Mouse (Mus musculus) embryonic facial prominence, embryonic 12.5 days (tissue): ENCODE results near the gene Tinagl1. TPM values are rescaled to one million over a fixed set of nuclear protein-coding genes. Genes with fewer than 3 reads are reported as not detected.

Experiments used
- ATAC-seq: fragments of 200-750 bp; cut with Nextera tagmentation; 2 replicates; pipeline ENCODE4 v1.8.0; 2017; ENCODE audit not compliant: insufficient number of reproducible peaks, insufficient read depth, low FRiP score, low TSS enrichment
- H3K27ac ChIP-seq: fragments of 300-500 bp; sonication (generic); 2 replicates; pipeline ENCODE4 v1.5.1; 2016; ENCODE audit warnings: mild to moderate bottlenecking
- H3K27me3 ChIP-seq: fragments of 300-500 bp; sonication (generic); 2 replicates; pipeline ENCODE4 v1.6.1; 2016; ENCODE audit warnings: mild to moderate bottlenecking, moderate library complexity
- H3K36me3 ChIP-seq: fragments of 300-500 bp; sonication (generic); 2 replicates; pipeline ENCODE4 v1.6.1; 2016; ENCODE audit warnings: mild to moderate bottlenecking
- H3K4me1 ChIP-seq: fragments of 300-500 bp; sonication (generic); 2 replicates; pipeline ENCODE4 v1.6.1; 2016
- H3K4me2 ChIP-seq: fragments of 300-500 bp; sonication (generic); replicated peaks from 2 replicates; pipeline ENCODE4 v1.6.1; 2016; ENCODE audit warnings: mild to moderate bottlenecking, moderate library complexity
- H3K4me3 ChIP-seq: fragments of 300-500 bp; sonication (generic); 2 replicates; pipeline ENCODE4 v1.5.1; 2016; ENCODE audit warnings: mild to moderate bottlenecking
- H3K9ac ChIP-seq: fragments of 300-500 bp; sonication (generic); 2 replicates; pipeline ENCODE4 v1.6.1; 2016; ENCODE audit warnings: mild to moderate bottlenecking, moderate library complexity
- H3K9me3 ChIP-seq: fragments of 300-500 bp; sonication (generic); 2 replicates; pipeline ENCODE4 v1.6.1; 2016; ENCODE audit warnings: mild to moderate bottlenecking, moderate library complexity
- WGBS: fragments of 180-500 bp; shearing (Covaris S2); methylation state at CpG from one replicate; pipeline ENCODE4 v1.1.7; 2016; 5-methylcytosine and 5-hydroxymethylcytosine counted together
- polyA plus RNA-seq: library from polyadenylated mRNA; unstranded; fragments of >200 nt; fragmentation: Nextera tagmentation; extraction: Ambion mirVana; gene quantifications from 2 replicates; pipeline ENCODE4 v1.2.1, GENCODE M21; 2016

Tinagl1 gene
- polyA plus RNA-seq: 11.8 and 12.9 TPM in 2 replicates

DNA sequence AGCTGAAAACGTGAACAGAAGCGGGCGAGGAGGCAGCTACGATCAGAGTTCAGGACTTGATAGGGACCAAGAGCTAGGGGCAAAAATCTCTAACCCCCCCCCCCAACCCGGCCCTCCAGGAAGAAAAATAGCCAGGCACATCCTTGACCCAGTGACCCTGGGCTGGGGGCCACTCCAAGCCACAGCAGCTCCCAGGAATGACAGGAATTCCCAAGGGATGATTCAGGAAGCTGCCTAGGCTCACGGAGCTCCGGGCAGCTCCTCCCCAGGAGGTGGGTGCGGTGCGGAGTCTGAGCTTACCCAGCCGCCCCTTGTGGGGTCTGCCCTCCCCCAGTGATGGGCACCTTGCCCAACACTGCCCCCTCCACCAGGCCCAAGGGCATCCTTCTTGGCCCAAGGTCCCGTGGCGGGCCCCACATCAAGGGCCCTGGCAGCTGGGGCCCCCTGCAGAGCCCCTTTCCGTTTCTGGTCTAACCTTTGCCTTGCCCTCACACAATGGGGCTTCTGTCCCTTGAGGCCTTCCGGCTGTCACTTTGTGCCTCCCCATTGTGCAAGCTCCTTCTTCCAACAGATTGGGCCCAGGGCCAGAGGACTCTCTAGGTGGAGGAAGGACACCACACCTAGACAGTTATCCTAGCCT, at the start of gene Tinagl1:
Gene Tinagl1 (minus strand): TSS at position 51 of the 640 bp plus-strand sequence.
- no peak within 1 kb of the TSS for H3K27ac ChIP-seq
- H3K4me2 ChIP-seq: peak within 1 kb of the TSS; percentile 49
- no peaks in the 10 kb centered on the region for H3K36me3 ChIP-seq
- H3K4me1 ChIP-seq: peaks cover 36% of the 10 kb centered on the region
- 5% methylated on average over 14 of the region's 14 CpGs for WGBS
- peaks cover 31% of the 10 kb centered on the region for H3K27me3 ChIP-seq
- no peak for ATAC-seq
- peak within 1 kb of the TSS; percentile 22 for H3K4me3 ChIP-seq
- H3K9me3 ChIP-seq: no peaks in the 10 kb centered on the region
- H3K9ac ChIP-seq: peak within 1 kb of the TSS; percentile 3; the same call in 1 of the 2 replicates

DNA sequence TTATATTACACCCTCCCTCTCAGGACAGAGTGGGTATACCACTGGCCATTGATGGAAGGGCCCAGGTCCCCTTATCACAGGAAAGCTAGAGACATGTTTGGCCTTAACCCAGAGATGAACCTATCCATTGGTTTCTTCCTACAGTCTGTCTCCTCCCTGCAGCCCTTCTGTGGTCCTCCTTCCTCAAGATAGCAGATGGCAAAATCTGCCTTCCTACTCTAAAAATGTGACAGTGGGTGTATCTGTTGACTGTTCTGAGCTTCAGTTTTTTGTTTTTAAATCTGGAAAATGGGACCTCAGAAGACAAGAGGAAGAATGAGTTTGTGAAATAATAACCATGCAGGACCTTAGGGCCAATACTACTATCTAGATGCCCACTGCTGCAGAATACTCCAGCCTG, 49.1 kb upstream of the Tinagl1 start:
- Histone ChIP-seq H3K36me3 (no peaks in the 10 kb centered on the region), H3K27me3 (no peaks in the 10 kb centered on the region), H3K9ac (no peak overlapping the region), H3K4me2 (no peak overlapping the region), H3K4me3 (no peak overlapping the region), H3K27ac (no peak overlapping the region), H3K4me1 (no peaks in the 10 kb centered on the region), H3K9me3 (no peaks in the 10 kb centered on the region)
- no peak for ATAC-seq

DNA sequence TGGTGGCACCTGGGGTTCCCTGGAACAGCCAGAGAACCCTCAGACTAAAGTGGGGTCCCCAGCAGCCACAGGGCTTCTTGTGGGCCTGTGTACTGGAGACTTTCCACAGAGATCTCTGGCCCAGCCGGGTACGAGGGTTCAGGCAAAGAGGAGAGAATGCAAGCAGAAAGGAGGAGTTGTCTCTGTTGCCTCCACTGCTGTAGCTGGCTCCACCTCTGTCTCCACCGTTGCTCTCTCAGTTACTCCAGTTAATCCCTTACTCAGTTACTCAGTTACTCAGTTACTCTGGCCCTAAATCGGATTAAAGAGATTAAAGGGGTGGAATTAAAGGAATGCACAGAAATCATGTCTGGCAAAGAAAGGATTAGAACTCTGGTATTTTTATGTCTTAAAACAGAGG, 47.3 kb upstream of the Tinagl1 start, which contains the start of gene Gm853:
Gene Gm853 (minus strand): TSS at position 223 of the 400 bp plus-strand sequence.
- Histone ChIP-seq H3K9ac (no peak within 1 kb of the TSS), H3K4me1 (no peaks in the 10 kb centered on the region), H3K27ac (no peak within 1 kb of the TSS), H3K4me2 (no peak within 1 kb of the TSS), H3K4me3 (no peak within 1 kb of the TSS), H3K27me3 (no peaks in the 10 kb centered on the region), H3K36me3 (no peaks in the 10 kb centered on the region), H3K9me3 (no peaks in the 10 kb centered on the region)
- 66% methylated on average over 4 of the region's 4 CpGs for WGBS
- ATAC-seq: no peak

DNA sequence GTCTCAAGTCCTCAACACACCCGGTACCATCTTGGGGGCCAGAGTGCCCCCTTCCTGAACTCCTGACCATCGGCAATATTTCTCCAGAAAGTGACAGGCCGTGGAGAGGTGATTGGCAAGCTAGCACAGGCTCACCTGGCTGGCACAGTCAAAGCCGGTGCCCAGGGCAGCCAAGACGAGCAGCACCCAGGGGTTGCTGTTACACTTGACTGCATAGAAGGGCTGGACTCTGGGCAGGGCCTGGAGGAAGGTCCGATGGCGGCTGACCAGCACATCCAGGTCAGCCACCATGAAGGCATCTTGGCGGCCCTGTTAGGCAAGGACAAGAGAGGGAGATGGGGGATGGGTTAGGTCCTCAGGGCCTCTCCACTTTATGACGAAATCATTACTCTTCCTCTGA, 45.3 kb upstream of the Tinagl1 start:
- Histone ChIP-seq H3K4me3 (no peak overlapping the region), H3K4me1 (no peaks in the 10 kb centered on the region), H3K9me3 (no peaks in the 10 kb centered on the region), H3K4me2 (no peak overlapping the region), H3K36me3 (no peaks in the 10 kb centered on the region), H3K27me3 (no peaks in the 10 kb centered on the region), H3K9ac (no peak overlapping the region), H3K27ac (no peak overlapping the region)
- WGBS: 80% methylated on average over 9 of the region's 9 CpGs
- ATAC-seq: no peak

DNA sequence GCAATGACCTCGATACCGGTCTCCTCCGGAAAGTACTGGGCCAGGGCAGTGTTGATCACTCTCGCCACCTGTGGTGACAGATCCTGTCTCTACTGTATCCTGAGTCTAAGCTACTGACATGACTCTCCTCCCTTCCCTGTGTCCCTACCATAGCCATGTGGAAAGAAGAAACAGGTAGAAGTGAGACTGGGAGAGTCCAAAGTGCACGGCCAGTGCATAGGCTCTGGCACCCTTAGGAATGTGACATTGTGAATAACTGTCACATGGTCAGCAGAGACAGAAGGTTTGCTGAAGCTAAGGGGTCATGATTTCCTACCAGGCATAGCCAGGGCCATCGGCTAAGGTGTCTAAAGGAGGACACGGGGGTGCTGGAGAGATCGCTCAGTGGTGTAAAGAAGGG, 40.5 kb upstream of the Tinagl1 start:
- no peak overlapping the region for H3K4me3 ChIP-seq
- ATAC-seq: no peak
- no peak overlapping the region for H3K27ac ChIP-seq
- no peaks in the 10 kb centered on the region for H3K36me3 ChIP-seq
- H3K4me1 ChIP-seq: no peaks in the 10 kb centered on the region
- 87% methylated on average over 8 of the region's 8 CpGs for WGBS
- H3K4me2 ChIP-seq: no peak overlapping the region
- no peaks in the 10 kb centered on the region for H3K27me3 ChIP-seq
- H3K9ac ChIP-seq: no peak overlapping the region
- no peaks in the 10 kb centered on the region for H3K9me3 ChIP-seq

DNA sequence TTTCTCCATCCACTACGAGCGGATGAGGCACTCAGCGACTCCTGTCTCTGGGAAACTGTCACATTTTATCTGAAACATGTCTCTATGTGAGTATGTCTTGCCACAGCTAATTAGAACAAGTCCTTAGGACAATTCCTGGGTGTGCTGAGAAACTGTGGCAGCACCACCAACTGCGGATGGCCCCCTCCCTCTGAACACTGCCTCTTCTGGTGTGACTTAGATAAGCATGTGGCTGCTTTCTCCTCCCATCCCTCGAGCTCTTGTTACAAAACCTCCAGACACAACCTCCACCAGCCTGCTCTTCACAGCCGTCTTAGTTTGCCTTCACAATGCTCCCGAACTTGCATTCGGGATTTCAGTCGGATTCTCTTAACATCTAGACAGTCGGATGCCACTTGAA, 38.9 kb upstream of the Tinagl1 start:
- Histone ChIP-seq H3K4me2 (no peak overlapping the region), H3K4me1 (no peaks in the 10 kb centered on the region), H3K9ac (no peak overlapping the region), H3K4me3 (no peak overlapping the region), H3K9me3 (no peaks in the 10 kb centered on the region), H3K27ac (no peak overlapping the region), H3K27me3 (no peaks in the 10 kb centered on the region), H3K36me3 (no peaks in the 10 kb centered on the region)
- 80% methylated on average over 10 of the region's 10 CpGs for WGBS
- no peak for ATAC-seq

DNA sequence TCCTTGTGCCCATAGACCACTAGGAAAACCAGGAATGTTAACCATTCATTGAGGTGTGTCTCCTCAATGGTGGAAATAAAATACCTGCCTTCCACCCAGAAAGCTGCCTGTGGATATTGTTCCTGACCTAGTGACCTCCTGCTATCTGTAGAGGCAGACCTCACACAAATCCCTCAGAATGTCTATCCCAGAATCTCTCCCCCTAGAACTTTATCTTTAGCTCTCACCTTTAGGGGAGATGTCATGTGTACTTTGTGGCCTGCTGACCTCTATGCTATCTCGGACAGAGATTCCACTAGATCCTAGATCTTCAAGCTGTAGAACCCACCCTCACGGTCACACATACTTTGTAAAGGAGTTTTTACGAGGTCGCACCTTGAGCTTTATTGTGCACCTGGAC, 38.3 kb upstream of the Tinagl1 start:
- H3K27me3 ChIP-seq: no peaks in the 10 kb centered on the region
- no peak overlapping the region for H3K4me2 ChIP-seq
- no peak overlapping the region for H3K4me3 ChIP-seq
- H3K9me3 ChIP-seq: no peaks in the 10 kb centered on the region
- no peak for ATAC-seq
- no peak overlapping the region for H3K9ac ChIP-seq
- H3K27ac ChIP-seq: no peak overlapping the region
- H3K36me3 ChIP-seq: no peaks in the 10 kb centered on the region
- 81% methylated on average over 4 of the region's 4 CpGs for WGBS
- no peaks in the 10 kb centered on the region for H3K4me1 ChIP-seq

DNA sequence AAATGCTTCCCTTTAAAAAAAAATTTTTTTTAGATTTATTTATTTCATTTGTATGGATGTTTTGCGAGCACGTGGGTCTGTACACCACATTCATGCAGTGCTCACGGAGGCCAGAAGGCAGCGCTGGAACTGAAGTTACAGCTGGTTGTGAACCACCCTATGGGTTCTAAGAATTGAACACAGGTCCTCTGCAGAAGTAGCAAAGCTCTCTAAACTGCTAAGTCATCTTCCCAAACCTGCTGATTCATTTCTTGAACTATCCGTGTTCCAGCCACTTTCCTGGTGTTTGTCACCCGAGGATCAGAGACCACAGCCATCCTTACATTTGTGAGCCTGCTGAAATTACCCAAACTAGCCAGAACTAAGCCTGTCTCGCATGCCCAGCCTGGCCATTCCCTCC, 37.5 kb upstream of the Tinagl1 start:
- no peak for ATAC-seq
- Histone ChIP-seq H3K4me3 (no peak overlapping the region), H3K4me2 (no peak overlapping the region), H3K9me3 (no peaks in the 10 kb centered on the region), H3K4me1 (no peaks in the 10 kb centered on the region), H3K27ac (no peak overlapping the region), H3K9ac (no peak overlapping the region), H3K27me3 (no peaks in the 10 kb centered on the region), H3K36me3 (no peaks in the 10 kb centered on the region)
- 77% methylated on average over 7 of the region's 7 CpGs for WGBS

DNA sequence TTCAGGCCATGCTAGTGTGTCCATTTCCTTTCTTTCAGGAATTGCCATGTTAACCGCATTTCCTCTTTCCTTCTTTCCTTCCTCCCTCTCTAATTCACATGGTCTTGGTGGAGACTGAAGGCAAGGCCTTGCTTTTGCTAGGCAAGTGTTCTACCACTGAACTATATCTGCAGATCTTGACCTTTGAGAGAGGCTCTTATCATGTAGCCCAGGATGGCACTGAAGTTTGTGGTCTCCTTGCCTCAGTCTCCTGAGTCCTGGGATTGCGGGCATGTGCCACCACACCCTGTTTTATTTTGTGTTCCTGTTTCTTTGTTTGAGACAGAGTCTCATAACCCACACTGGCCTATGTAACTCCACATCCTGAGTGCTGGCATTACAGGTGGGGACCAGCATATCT, 36.9 kb upstream of the Tinagl1 start:
- H3K36me3 ChIP-seq: no peaks in the 10 kb centered on the region
- no peak overlapping the region for H3K4me2 ChIP-seq
- no peak overlapping the region for H3K9ac ChIP-seq
- H3K9me3 ChIP-seq: no peaks in the 10 kb centered on the region
- H3K27ac ChIP-seq: no peak overlapping the region
- no peak for ATAC-seq
- no peaks in the 10 kb centered on the region for H3K4me1 ChIP-seq
- WGBS: 88% methylated on average over 2 of the region's 2 CpGs
- H3K4me3 ChIP-seq: no peak overlapping the region
- no peaks in the 10 kb centered on the region for H3K27me3 ChIP-seq

DNA sequence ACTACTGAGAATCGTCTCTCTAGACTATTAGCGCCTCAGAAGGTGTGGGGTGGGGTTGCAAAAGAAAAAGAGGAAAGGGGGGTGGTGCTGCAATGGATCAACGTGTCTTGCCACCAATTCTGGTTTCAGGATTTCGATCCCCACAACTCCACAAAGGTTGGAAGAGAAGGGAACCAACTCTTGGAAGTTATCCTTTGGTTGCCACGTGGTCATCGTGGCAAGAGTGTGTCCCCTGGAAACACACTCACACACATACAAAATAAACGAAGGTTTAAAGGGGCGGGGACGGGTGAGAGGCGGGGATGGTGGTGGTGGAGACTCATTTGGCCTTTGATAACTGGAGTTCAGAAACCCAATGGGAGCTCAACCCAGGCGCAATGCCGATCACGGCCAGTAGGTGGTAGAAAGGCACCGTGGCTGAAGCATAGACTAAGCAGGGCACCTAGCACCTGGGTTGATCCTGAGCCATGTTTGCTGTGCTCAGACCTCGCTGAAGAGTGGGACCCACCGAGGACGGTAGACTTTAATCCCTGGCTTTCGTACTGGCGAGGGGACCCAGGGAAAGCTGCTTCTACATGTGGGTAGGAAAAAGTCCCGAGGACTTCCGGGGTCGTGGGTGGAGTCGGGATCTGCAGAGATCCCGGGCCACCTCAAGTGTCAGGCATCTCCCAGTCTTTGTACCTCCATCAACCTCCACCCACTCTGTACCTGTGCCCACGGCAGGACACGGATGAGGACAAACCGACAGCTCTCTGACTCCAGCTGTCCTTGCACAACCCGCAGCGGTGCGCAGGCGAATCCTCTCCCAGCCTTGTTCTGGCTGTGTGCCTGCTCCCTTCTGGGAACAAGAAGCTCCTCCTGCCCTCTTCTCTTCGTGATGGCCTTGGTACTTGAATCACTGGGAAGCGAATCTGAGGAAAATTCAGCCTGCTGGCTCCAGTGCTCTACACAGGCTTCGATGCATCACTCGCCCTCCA, 24.1 kb upstream of the Tinagl1 start:
- peak; percentile 72 for ATAC-seq
- Histone ChIP-seq H3K9ac (peak overlapping the region; percentile 15), H3K4me2 (peak overlapping the region; percentile 56), H3K27me3 (peaks cover 17% of the 10 kb centered on the region; the same call in 1 of the 2 replicates), H3K36me3 (no peaks in the 10 kb centered on the region), H3K9me3 (no peaks in the 10 kb centered on the region), H3K27ac (no peak overlapping the region), H3K4me3 (peak overlapping the region; percentile 29), H3K4me1 (no peaks in the 10 kb centered on the region)
- WGBS: 17% methylated on average over 35 of the region's 35 CpGs

DNA sequence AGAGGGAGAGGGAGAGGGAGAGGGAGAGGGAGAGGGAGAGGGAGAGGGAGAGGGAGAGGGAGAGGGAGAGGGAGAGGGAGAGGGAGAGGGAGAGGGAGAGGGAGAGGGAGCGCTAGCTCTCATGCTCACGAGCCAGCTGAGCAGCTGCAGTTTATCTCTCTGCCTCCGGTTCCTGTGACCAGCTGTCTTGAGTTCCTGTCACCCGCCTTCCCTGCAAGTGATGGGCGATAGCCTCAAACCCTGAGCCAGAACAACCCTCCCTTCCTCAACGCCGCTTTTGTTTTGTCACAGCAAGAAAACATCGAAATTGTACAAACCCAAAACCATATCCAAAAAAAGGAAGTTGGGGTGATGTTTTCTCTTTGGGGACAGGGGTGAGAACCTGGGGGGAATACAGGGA, 21.6 kb upstream of the Tinagl1 start:
- H3K4me1 ChIP-seq: no peaks in the 10 kb centered on the region
- 75% methylated on average over 8 of the region's 8 CpGs for WGBS
- H3K9me3 ChIP-seq: no peaks in the 10 kb centered on the region
- no peak overlapping the region for H3K9ac ChIP-seq
- ATAC-seq: no peak
- no peak overlapping the region for H3K4me2 ChIP-seq
- H3K27me3 ChIP-seq: peaks cover 15% of the 10 kb centered on the region; the same call in 1 of the 2 replicates
- H3K27ac ChIP-seq: no peak overlapping the region
- H3K4me3 ChIP-seq: no peak overlapping the region
- no peaks in the 10 kb centered on the region for H3K36me3 ChIP-seq

DNA sequence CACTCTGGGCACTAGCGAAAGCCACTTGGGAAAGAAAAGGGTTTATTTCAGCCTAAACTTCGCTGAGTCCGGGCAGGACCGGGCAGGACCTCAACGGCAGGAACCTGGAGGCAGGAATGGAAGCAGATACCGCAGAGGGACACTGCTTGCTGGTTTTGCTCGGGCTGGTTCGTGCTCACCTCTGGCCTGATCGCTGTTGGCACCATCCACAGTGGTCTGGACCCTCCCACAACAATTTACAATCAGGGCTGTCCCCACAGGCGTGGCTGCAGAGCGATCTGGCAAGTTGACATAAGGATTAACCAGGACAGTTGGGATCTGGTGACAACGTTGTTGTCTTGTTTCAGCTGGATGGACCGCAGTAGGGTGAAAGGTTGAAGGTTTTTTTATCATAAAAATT, 21.0 kb upstream of the Tinagl1 start:
- Histone ChIP-seq H3K4me1 (no peaks in the 10 kb centered on the region), H3K36me3 (no peaks in the 10 kb centered on the region), H3K9me3 (no peaks in the 10 kb centered on the region), H3K27me3 (peaks cover 13% of the 10 kb centered on the region; the same call in 1 of the 2 replicates), H3K4me3 (no peak overlapping the region), H3K9ac (no peak overlapping the region), H3K4me2 (no peak overlapping the region), H3K27ac (no peak overlapping the region)
- ATAC-seq: no peak
- 72% methylated on average over 13 of the region's 13 CpGs for WGBS
